Mouse (Mus musculus) stomach, postnatal 0 days (tissue): ENCODE measurements around the gene Polr1a.

Experiments
- CTCF ChIP-seq: IDR thresholded peaks from 2 replicates; pipeline ENCODE4 v1.5.1; 2016; ENCODE audit warnings: antibody characterized with exemption, low read depth, mild to moderate bottlenecking, moderate library complexity
- EP300 ChIP-seq: optimal IDR thresholded peaks from 2 replicates; pipeline ENCODE3; 2016; ENCODE audit warnings: antibody characterized with exemption

GRCm38 (mm10) chr6:71934081-71934556 is 25.3 kb downstream of the Polr1a start:
- TF ChIP-seq CTCF: no peak
- TF ChIP-seq EP300: no peak
